ENCODE assay signal across 23 mouse cellular contexts in the genomic region with DNA sequence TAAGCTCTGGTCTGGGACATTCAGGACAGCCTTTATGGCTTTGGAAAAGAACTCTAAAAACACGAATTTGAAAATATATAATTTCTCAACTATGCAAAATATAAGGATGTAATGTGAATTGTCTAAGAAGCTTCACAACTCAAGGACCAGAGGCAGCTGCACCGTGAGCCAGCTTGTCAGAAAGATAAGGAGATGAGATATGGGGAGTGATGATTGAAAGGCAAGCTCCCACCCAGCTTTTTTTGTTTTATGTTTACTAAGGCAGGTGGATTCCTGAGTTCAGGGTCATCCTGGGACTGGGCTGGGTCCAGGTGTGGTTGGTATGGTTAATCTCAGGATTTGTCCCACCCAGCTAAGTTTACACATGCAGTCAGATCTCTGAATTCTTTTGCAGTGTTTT. TPM values are rescaled to one million over a fixed set of nuclear protein-coding genes. Genes with fewer than 3 reads are reported as not detected.
DNase-seq lines count a peak whose midpoint lies in the region; ATAC-seq and TF ChIP-seq lines count a peak whose summit lies in the region.
"Had no signal": no experiment of that assay in that cellular context is flagged by ENCODE, and none has a peak within 500 bp of the region (broad histone marks: within the 10 kb centered on the region; RNA-seq: fewer than 3 reads in every experiment).

No protein-coding gene starts in this region.

- no peak overlapping the region for H3K4me2 ChIP-seq in heart, embryonic 11.5 days
- no peak overlapping the region for H3K4me2 ChIP-seq in intestine, embryonic 16.5 days (ENCODE audit: low read depth, low read length)
- H3K4me2 ChIP-seq: embryonic facial prominence, embryonic 12.5 days; forebrain, embryonic 13.5 days; forebrain, embryonic 15.5 days had no signal

- TF ChIP-seq RAD21 in MEL (IDR thresholded peaks at IDR 0.05; ENCODE audit: low read depth, low read length) = no peak

- no peak for TF ChIP-seq CTCF in MEL (IDR thresholded peaks at IDR 0.05 in 2 of 3, conservative IDR thresholded peaks at IDR 0.05 in 1 of 3; ENCODE audit: control insufficient read depth in 1 of 3, insufficient read depth in 1 of 3, low read depth in 2 of 3, low read length in 3 of 3, poor library complexity in 1 of 3, severe bottlenecking in 1 of 3)

- no peaks in the 10 kb centered on the region for H3K36me3 ChIP-seq in heart, embryonic 11.5 days (ENCODE audit: control insufficient read depth, insufficient read depth, low read length)
- H3K36me3 ChIP-seq in MEL (ENCODE audit: control insufficient read depth in 1 of 2, insufficient read depth in 2 of 2, low read length in 2 of 2) = peaks cover 27 to 32% of the 10 kb centered on the region in 2 experiments
- no peaks in the 10 kb centered on the region for H3K36me3 ChIP-seq in intestine, embryonic 16.5 days (ENCODE audit: control insufficient read depth, insufficient read depth, low read length)
- H3K36me3 ChIP-seq: embryonic facial prominence, embryonic 10.5 days; embryonic facial prominence, embryonic 12.5 days had no signal

- peak; percentile 74 for DNase-seq in heart, adult 11 months
- no peak for DNase-seq in MEL (ENCODE audit: low read depth, low spot score)
- DNase-seq in yolk sac, embryonic 10.5 days (ENCODE audit: low spot score) = peak; percentile 5
- DNase-seq in frontal cortex, postnatal 10 days (ENCODE audit: low spot score in 2 of 2) = no peak
- DNase-seq: adrenal gland, adult 8-10 months; adrenal gland, postnatal 36 days; B cell, adult 2 months; cerebellum, adult 11-12 months; cerebellum, adult 2 months; cerebellum, adult 9-10 months; cerebellum, postnatal 10 days; cerebellum, postnatal 25 days had no signal

- H3K4me1 ChIP-seq in heart, embryonic 11.5 days (ENCODE audit: control insufficient read depth, insufficient read depth, low read length) = 0 out of 2 replicates have a peak, but pooled peaks cover 2% of the 10 kb centered on the region
- peaks cover 5 to 13% of the 10 kb centered on the region in 2 experiments; a peak in 3 of 4 replicates for H3K4me1 ChIP-seq in MEL (ENCODE audit: control insufficient read depth in 1 of 2, insufficient read depth in 2 of 2, low read length in 2 of 2)
- H3K4me1 ChIP-seq in intestine, embryonic 16.5 days (ENCODE audit: control insufficient read depth, insufficient read depth, low read length) = no peaks in the 10 kb centered on the region; the same call in 1 of the 2 replicates
- H3K4me1 ChIP-seq: embryonic facial prominence, embryonic 10.5 days; embryonic facial prominence, embryonic 12.5 days had no signal

- H3K9ac ChIP-seq in heart, embryonic 11.5 days (ENCODE audit: low read depth, low read length) = no peak overlapping the region
- H3K9ac ChIP-seq in MEL (ENCODE audit: control insufficient read depth, low read depth, low read length, poor library complexity, severe bottlenecking) = no peak overlapping the region
- H3K9ac ChIP-seq in intestine, embryonic 16.5 days (ENCODE audit: low read depth, low read length) = no peak overlapping the region
- H3K9ac ChIP-seq: embryonic facial prominence, embryonic 12.5 days; forebrain, embryonic 13.5 days; forebrain, embryonic 15.5 days had no signal

- no peak for TF ChIP-seq EP300 in MEL (IDR thresholded peaks at IDR 0.05; ENCODE audit: low read depth in 1 of 2, low read length in 2 of 2)

- 40% methylated on average over 2 of the region's 2 CpGs for WGBS in heart, embryonic 11.5 days (ENCODE audit: insufficient replicate concordance)
- 55% methylated on average over 2 of the region's 2 CpGs for WGBS in intestine, embryonic 16.5 days

- no peak overlapping the region for H3K4me3 ChIP-seq in heart, embryonic 11.5 days (ENCODE audit: low read depth, low read length)
- H3K4me3 ChIP-seq in MEL (ENCODE audit: control insufficient read depth in 1 of 2, insufficient read depth in 1 of 2, low read depth in 2 of 2, low read length in 2 of 2) = no peak overlapping the region
- H3K4me3 ChIP-seq in intestine, embryonic 16.5 days (ENCODE audit: low read length) = no peak overlapping the region
- H3K4me3 ChIP-seq: embryonic facial prominence, embryonic 10.5 days; embryonic facial prominence, embryonic 12.5 days; forebrain, embryonic 13.5 days; forebrain, embryonic 15.5 days had no signal

- no peak overlapping the region for H3K27ac ChIP-seq in heart, embryonic 11.5 days (ENCODE audit: low read depth, low read length)
- H3K27ac ChIP-seq in MEL (ENCODE audit: control insufficient read depth, low read depth, low read length) = no peak overlapping the region
- no peak overlapping the region for H3K27ac ChIP-seq in intestine, embryonic 16.5 days (ENCODE audit: low read length)
- H3K27ac ChIP-seq: embryonic facial prominence, embryonic 10.5 days; embryonic facial prominence, embryonic 12.5 days; forebrain, embryonic 13.5 days had no signal

- no peaks in the 10 kb centered on the region for H3K9me3 ChIP-seq in heart, embryonic 11.5 days (replicated peaks; ENCODE audit: control insufficient read depth, low read length)
- no peaks in the 10 kb centered on the region for H3K9me3 ChIP-seq in MEL (replicated peaks; ENCODE audit: insufficient read depth, low read length)
- no peaks in the 10 kb centered on the region for H3K9me3 ChIP-seq in intestine, embryonic 16.5 days (ENCODE audit: control insufficient read depth, low read length)
- H3K9me3 ChIP-seq: embryonic facial prominence, embryonic 10.5 days; embryonic facial prominence, embryonic 12.5 days; forebrain, embryonic 13.5 days; forebrain, embryonic 15.5 days had no signal

- ATAC-seq in heart, embryonic 11.5 days (replicated peaks; ENCODE audit: insufficient number of reproducible peaks, low FRiP score, low TSS enrichment) = no peak
- peak; percentile 59; the same call in 1 of the 2 replicates for ATAC-seq in intestine, embryonic 16.5 days
- no peak for ATAC-seq in CD4-positive, CD25-positive, alpha-beta regulatory T cell, adult 4 months
- ATAC-seq: activated CD4-positive, CD25-positive, alpha-beta regulatory T cell, adult 4 months; Patski had no signal

- TF ChIP-seq POLR2A in MEL (IDR thresholded peaks at IDR 0.05; ENCODE audit: control insufficient read depth in 1 of 2, insufficient read depth in 1 of 2, low read depth in 1 of 2, low read length in 2 of 2, poor library complexity in 1 of 2) = no peak

- H3K27me3 ChIP-seq in heart, embryonic 11.5 days (ENCODE audit: control insufficient read depth, insufficient read depth, low read length) = no peaks in the 10 kb centered on the region
- no peaks in the 10 kb centered on the region for H3K27me3 ChIP-seq in MEL (ENCODE audit: control insufficient read depth in 1 of 2, insufficient read depth in 2 of 2, low read length in 2 of 2)
- H3K27me3 ChIP-seq in intestine, embryonic 16.5 days (replicated peaks; ENCODE audit: control insufficient read depth, insufficient read depth, low read length) = no peaks in the 10 kb centered on the region
- H3K27me3 ChIP-seq: embryonic facial prominence, embryonic 12.5 days; forebrain, embryonic 13.5 days; forebrain, embryonic 15.5 days; Patski had no signal

- peaks cover 14% of the 10 kb centered on the region for H3K79me2 ChIP-seq in MEL (ENCODE audit: control insufficient read depth, insufficient read depth, low read length, poor library complexity)

TF ChIP-seq in MEL, 35 proteins besides CTCF, POLR2A, EP300 and RAD21:
- TF ChIP-seq ELF1 (IDR thresholded peaks at IDR 0.05; ENCODE audit: low read depth, low read length) (no peak), RCOR1 (IDR thresholded peaks at IDR 0.05; ENCODE audit: low read depth, low read length) (no peak), GATA1 (IDR thresholded peaks at IDR 0.05; ENCODE audit: low read depth, low read length) (peak; percentile 52; the same call in 1 of the 2 replicates), MYB (IDR thresholded peaks at IDR 0.05; ENCODE audit: low read depth, low read length) (no peak)

RNA-seq across cellular contexts. Expression of a gene that starts 35.1 kb away (rescaled TPM):
- polyA plus RNA-seq in heart, embryonic 11.5 days (2014; fragmentation: Nextera tagmentation; extraction: Ambion mirVana) = 162 and 164 TPM in 2 replicates
- total RNA-seq in MEL (2012; rRNA removed) = 217 and 238 TPM in 2 replicates
- polyA plus RNA-seq in MEL (2012; ENCODE audit: insufficient read depth in 1 of 2, insufficient read length in 2 of 2, low read depth in 1 of 2, low replicate concordance in 2 of 2, missing spikeins in 1 of 2) = 100 to 1,000 TPM in 1 of 2 experiments, not detected in 1; 156 TPM
- 156 and 171 TPM in 2 replicates for polyA plus RNA-seq in intestine, embryonic 16.5 days (2015; fragmentation: Nextera tagmentation; extraction: Ambion mirVana)
- 100 to 1,000 TPM; 180 to 182 TPM for polyA plus RNA-seq in CD4-positive, CD25-positive, alpha-beta regulatory T cell, adult 4 months (2017; shearing (Covaris generic))

RNA-seq across cellular contexts. Expression of a gene that starts 56.1 kb away (rescaled TPM):
- polyA plus RNA-seq in heart, embryonic 11.5 days (2014; fragmentation: Nextera tagmentation; extraction: Ambion mirVana) = 0.24 and 0.37 TPM in 2 replicates
- total RNA-seq in MEL (2012; rRNA removed) = 0.10 TPM in 1 of 2 replicates, not detected in the other
- under 1 TPM in 1 of 2 experiments, not detected in 1; 0.11 TPM for polyA plus RNA-seq in MEL (2012; ENCODE audit: insufficient read depth in 1 of 2, insufficient read length in 2 of 2, low read depth in 1 of 2, low replicate concordance in 2 of 2, missing spikeins in 1 of 2)
- polyA plus RNA-seq in intestine, embryonic 16.5 days (2015; fragmentation: Nextera tagmentation; extraction: Ambion mirVana) = not detected in 2 replicates
- not detected for polyA plus RNA-seq in CD4-positive, CD25-positive, alpha-beta regulatory T cell, adult 4 months (2017; shearing (Covaris generic))
- total RNA-seq: adrenal gland, adult 18-20 months; adrenal gland, postnatal 14 days; adrenal gland, postnatal 36 days had no signal
- polyA plus RNA-seq: activated CD4-positive, CD25-positive, alpha-beta regulatory T cell, adult 4 months had no signal

Comparison
In these comparisons a context has a peak if more than half of its experiments do, and no peak if none do; other contexts are left out.
1. DNase-seq: peak in heart, adult 11 months (single experiment) and yolk sac, embryonic 10.5 days (single experiment); none in MEL (single experiment) and frontal cortex, postnatal 10 days (0 of 2).